Mouse (Mus musculus) embryonic fibroblast, embryonic 13.5 days (primary cell): ENCODE results near the gene Gm21762. TPM values are rescaled to one million over a fixed set of nuclear protein-coding genes. Genes with fewer than 3 reads are reported as not detected.
"Not testable (repeated sequence)": the region's sequence is repeated elsewhere in the genome, so short reads cannot be mapped to it uniquely, and the experiment has no call there.

Source experiments
- H3K27ac ChIP-seq: 2 replicates; pipeline ENCODE4 v1.5.1; 2012; ENCODE audit warnings: low read length, control low read depth, inconsistent platforms; ENCODE audit not compliant: insufficient read depth
- H3K4me1 ChIP-seq: 2 replicates; pipeline ENCODE4 v1.6.1; 2011; ENCODE audit warnings: low read length; ENCODE audit not compliant: control insufficient read depth, insufficient read depth
- H3K4me3 ChIP-seq: 2 replicates; pipeline ENCODE4 v1.5.1; 2011; ENCODE audit warnings: mild to moderate bottlenecking, control low read depth, low read length; ENCODE audit not compliant: insufficient read depth
- polyA plus RNA-seq: library from polyadenylated mRNA; stranded (reverse); fragments of >200 nt; gene quantifications from 2 replicates; pipeline ENCODE4 v1.2.4, GENCODE M21; 2011; ENCODE audit warnings: low read depth; ENCODE audit not compliant: missing spikeins, insufficient read length

Gene Gm21762
- polyA plus RNA-seq, result not detected in 2 replicates

DNA sequence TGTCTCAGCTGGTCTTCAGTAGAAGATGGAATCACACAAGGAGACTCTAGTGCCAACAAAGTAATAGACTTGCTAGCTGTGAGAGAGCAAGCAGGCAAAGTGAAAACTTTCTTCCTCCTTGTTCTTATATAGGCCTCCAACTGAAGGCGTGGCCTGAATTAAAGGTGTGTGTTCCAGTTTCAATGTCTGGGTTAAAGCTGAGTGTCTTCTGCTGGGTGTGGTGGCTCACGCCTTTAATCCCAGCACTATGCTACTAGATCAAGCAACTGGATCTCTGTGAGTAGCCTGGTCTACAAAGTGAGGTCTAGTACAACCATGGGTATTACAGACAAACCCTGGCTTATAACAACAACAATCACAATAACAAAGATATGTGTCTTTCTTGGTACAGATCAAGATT lies at the start of gene Gm21762:
Gene Gm21762 (minus strand): TSS at position 101 of the 400 bp plus-strand sequence.
- not testable (repeated sequence) for H3K4me1 ChIP-seq, H3K27ac ChIP-seq, H3K4me3 ChIP-seq

DNA sequence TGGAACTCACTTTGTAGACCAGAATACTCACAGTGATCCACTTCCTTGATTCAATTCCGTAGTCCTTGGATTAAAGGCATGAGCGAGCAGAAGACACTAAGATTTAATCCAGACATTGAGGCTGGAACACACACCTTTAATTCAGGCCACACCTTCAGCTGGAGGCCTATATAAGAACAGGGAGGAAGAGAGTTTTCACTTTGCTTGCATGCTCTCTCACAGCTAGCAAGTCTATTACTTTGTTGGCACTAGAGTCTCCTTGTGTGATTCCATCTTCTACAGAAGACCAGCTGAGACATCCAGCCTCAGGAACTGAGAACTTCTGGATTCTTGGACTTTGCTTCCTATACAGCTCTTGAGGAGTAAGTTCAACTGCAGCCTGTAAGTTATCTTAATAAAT lies 47.1 kb upstream of the Gm21762 start, which contains the start of gene AF067061:
Gene AF067061 (plus strand): TSS at position 245 of the 400 bp plus-strand sequence.
- not testable (repeated sequence) for H3K4me1 ChIP-seq, H3K27ac ChIP-seq, H3K4me3 ChIP-seq

DNA sequence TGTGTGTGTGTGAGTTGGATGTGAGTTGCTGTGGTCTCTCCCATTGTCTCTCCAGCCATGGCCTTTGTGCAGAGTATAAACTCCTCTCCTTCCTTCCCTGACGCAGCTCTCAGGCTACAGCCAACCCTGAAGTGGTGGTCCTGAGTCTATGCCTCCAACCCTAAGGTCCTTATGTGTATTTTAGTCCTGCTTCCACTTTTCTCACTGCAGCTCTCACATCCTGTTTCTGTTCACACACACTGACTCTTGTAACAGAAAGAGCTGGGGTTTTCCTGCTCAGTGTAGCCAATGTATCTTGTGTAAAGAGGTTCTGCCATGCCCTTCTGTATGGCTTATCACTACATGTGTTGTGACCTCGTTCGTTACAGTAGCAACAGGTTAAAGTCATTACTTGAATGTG lies 44.0 kb upstream of the Gm21762 start:
- not testable (repeated sequence) for H3K27ac ChIP-seq, H3K4me3 ChIP-seq, H3K4me1 ChIP-seq

DNA sequence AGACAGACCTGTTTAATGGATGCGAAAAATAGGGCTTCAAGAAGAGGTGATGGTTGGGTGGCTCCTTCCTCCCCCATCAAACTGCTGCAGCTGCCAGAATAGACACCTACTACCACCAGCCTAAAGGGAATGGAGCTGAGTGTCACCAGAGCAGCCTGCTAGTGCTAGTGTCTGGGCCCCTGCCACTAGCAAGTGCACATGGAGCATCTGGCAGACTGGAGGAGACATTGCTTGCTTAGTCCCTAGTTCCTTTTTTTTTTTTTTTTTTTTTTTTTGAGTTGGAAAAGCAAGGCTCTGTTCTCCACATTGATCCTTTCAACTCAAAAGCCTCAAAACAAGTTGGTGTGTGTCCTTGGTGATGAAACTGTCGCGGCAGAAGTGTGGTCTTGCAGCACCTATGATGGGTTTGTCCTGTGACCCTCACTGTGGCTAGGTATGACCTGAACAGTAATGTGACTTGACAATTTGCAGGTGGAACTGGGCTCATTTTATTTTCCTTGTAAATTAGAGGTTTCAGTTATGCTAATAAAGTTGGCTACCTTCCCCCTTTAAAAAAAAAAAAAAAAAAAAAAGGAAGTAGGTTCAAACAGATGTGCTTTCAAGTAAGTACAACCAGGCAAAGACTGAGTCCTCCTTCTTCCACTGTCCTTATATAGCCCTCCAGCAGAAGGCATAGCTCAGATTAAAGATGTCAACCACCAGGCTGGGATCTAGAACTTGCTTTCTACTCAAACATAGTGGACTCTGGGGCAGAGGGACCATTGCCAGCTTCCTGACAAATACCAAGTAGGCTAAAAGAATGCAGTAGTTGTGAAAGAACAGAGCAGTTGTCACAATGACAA lies 43.3 kb upstream of the Gm21762 start:
- not testable (repeated sequence) for H3K4me3 ChIP-seq, H3K27ac ChIP-seq, H3K4me1 ChIP-seq

DNA sequence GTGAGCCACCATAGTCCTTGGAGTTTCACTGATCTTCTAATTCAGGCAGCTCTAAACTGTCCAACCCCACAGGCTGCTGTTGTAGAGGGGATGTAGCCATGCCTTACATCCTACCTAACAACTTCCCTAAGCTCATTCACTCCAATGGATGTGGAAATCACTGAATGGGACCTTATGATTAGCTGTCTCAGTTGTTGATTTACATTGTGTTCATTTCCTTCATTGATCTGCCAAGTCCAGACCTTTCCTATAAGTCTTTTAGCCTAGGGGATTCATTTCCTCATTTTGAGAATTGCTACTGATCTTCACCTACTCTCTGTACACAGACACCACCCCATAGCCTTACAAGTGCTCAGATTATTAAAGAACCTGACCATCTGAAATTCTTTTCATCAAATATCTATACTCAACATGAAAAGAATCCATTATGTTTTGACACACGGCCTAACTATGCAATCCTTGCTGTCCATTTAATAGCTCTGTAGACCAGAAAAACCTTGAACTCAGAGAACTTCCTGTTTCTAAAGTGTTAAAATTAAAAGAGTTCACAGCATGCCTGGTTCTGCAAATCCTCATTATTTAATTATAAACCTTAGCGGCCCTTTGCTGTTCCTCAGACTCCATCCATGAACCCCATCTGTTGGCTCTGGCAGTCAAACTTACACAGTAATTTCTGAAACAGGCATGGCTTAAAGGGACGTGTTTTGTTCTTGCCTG lies 35.6 kb upstream of the Gm21762 start:
- H3K4me1 ChIP-seq, H3K4me3 ChIP-seq, H3K27ac ChIP-seq: not testable (repeated sequence)

DNA sequence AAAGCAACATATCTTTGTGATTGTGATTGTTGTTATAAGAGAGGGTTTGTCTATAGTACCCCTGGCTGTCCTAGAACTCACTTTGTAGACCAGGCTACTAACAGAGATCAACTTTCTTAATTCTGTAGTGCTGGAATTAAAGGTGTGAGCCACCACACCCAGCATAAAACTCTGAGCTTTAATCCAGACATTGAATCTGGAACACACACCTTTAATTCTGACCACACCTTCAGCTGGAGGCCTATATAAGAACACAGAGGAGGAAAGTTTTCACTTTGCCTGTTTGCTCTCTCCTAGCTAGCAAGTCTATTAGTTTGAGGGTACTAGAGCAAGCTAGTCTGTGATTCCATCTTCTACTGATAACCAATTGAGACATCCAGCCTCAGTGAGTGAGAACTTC lies 23.1 kb upstream of the Gm21762 start, which contains the start of gene Gm21731:
Gene Gm21731 (plus strand): TSS at position 301 of the 400 bp plus-strand sequence.
- H3K27ac ChIP-seq, H3K4me1 ChIP-seq, H3K4me3 ChIP-seq: not testable (repeated sequence)

DNA sequence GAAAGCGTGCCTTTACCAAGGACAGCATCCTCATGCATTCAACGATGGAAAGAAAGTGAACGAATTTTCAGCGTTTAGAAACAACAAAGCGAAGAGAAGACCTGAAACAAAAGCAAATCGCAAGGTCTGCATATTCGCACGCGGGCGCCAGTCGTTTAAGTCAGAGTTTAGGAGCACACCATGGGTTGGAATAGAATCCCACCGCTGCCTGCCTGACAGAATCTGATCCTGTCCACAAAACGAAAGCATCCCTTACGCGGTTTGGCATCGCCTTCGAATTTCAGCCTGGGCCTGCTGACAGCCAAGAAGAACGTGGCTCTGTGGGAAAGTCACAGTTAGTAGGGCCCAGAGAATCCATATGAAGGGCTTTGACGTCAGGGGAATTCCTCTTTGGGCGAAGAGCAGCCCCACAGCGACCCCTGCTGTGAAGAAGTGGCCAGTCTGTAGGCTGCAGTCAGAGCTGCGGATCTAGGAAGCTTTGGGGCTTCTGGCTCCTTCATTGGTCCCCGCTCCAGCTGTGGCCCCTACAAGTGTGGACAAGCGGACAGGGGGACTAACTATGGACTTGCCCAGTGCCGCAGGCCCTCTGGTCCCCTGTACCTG lies 16.8 kb upstream of the Gm21762 start:
- not testable (repeated sequence) for H3K27ac ChIP-seq, H3K4me3 ChIP-seq, H3K4me1 ChIP-seq

DNA sequence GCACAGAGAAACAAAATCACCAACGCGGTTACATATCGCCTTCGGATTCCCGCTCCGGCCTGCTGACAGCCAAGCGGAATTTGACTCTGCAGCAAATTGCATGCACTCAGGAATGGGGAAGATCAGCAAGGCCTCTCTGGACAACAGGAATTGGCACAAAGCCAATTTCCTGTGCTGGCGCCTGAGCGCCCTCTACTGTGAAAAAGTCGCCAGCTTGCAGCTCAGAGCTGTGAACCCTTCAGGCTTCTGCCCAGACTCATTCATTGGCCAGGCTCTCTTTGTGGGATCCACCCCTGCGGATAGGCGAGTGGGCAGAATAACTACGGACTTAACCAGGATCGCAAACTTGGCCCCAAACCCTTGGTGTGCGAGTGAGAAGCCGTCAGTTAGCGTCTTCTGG lies 16.1 kb upstream of the Gm21762 start:
- not testable (repeated sequence) for H3K27ac ChIP-seq, H3K4me3 ChIP-seq, H3K4me1 ChIP-seq

DNA sequence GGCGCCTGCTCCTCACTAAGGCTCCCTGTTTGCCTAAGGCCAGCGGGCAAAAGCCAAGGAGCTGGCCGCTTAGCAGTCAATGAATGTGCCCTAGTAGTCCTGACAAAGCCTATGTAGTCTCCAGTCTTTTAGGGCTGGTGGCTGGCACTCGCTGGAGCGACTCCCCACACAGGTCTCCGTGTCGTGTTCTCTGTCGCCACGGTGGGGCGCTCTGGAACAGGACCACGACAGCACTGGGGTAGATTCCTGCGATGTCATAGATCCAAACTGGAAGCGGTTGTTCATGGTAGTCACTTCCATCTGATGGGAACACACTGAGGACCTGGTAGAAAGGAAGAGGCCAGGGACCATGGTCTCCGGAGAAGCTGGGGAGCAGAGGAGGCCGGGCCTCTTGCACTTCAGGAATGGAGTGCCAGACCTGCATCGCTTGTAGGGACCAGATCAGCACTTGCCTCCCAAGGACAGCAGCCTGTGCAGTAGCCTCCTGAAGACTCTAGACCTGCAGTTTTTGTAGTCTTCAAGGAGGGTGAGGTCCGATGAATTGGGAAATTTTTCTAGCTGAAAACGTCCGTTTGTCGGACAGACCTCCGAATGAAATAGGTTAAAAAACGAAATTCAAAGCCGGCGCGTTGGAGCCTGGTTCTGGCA lies 7.4 kb upstream of the Gm21762 start:
- not testable (repeated sequence) for H3K27ac ChIP-seq, H3K4me3 ChIP-seq, H3K4me1 ChIP-seq

DNA sequence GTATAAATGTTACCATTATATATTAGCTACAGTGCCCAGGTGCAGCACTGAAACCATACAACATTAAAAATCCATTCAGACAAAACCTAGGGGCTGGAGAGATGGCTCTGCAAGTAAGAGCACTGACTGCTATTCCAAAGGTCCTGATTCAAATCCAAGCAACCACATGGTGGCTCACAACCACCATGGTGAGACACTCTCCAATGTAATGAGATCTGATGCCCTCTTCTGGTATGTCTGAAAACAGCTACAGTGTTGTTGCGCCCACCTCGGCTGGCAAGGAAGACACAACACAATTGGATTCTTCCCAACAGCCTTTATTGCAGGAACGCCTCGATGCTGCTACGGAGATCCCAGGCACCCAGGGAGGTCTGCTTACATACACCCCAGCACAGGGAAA lies 5.2 kb upstream of the Gm21762 start:
- not testable (repeated sequence) for H3K27ac ChIP-seq, H3K4me3 ChIP-seq, H3K4me1 ChIP-seq

DNA sequence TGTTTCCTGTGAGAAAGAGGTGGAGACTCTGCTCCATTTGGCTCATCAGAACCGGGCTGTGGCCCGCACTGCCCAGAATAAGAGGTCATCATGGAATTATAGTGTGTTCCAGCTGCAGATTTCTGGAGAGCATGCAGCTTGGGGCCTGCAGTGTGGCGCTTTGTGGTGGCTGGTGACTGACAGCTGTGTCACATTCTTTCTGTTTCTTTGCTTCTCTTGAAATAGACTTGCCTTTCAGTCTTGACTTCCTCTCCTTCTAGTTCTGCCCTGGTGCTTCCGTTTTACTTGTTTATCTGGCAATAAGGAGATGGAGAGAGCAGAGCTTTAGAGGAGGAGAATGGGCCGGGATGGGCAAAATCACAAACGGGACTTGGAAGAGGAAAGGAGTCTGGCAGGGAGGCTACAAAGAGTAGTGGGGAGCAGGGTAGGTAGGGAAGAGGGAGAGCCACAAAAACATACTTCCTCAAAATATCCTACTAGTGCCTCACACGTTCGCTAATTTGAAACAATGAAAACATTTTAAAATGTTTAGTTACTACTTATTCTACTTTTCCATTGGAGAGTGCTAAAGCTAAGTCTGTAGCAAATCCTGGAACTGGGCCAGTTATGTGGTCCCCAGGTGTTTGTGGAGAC lies 19.4 kb downstream of the Gm21762 start:
- not testable (repeated sequence) for H3K27ac ChIP-seq, H3K4me3 ChIP-seq, H3K4me1 ChIP-seq

DNA sequence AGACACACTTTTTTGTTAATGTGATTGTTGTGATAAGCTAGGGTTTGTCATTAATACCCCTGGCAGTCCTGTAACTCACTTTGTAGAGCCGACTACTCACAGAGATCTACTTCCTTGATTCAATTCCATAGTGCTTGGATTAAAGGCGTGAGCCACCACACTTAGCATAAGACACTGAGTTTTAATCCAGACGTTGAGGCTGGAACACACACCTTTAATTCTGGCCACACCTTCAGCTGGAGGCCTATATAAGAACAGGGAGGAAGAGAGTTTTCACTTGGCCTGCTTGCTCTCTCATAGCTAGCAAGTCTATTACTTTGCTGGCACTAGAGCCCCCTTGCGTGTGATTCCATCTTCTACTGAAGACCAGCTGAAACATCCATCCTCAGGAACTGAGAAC lies 43.6 kb downstream of the Gm21762 start, which contains the start of gene Gm21818:
Gene Gm21818 (plus strand): TSS at position 301 of the 400 bp plus-strand sequence.
- H3K4me3 ChIP-seq, H3K27ac ChIP-seq, H3K4me1 ChIP-seq: not testable (repeated sequence)

DNA sequence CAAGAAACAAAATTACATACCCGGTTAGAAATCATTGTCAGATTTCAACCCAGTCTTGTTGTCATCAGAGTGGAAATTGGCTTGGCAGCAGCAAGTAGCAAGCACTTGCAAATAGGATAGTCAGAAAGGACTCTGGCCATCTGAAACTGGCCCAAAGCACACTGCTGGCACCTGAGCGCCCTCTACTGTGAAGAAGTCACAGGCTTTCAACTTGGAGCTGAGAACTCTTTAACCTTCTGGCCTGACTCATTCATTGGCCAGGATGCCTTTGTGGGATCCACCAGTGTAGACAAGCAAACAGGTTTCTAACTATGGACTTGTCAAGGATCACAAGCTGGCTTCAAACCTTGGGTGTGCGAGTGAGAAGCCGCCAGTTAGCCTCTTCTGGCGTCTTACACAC lies 47.4 kb downstream of the Gm21762 start:
- H3K27ac ChIP-seq, H3K4me3 ChIP-seq, H3K4me1 ChIP-seq: not testable (repeated sequence)
